Mouse (Mus musculus) activated CD4-positive, CD25-positive, alpha-beta regulatory T cell, adult 4 months (primary cell): ENCODE measurements around the gene Map1lc3b. TPM values are rescaled to one million over a fixed set of nuclear protein-coding genes. Genes with fewer than 3 reads are reported as not detected.
A peak's percentile ranks its signal among the peaks of the same experiment; 100 is the strongest.
"Not testable (repeated sequence)": the region's sequence is repeated elsewhere in the genome, so short reads cannot be mapped to it uniquely, and the experiment has no call there.

Experiments
- ATAC-seq: one replicate; pipeline ENCODE4 v1.8.0; 2017
- polyA plus RNA-seq, 2 experiments: library from polyadenylated mRNA; unstranded; fragments of 100-300 nt; shearing (Covaris generic); gene quantifications; one replicate each; pipeline ENCODE4 v1.2.1; 2017

The Map1lc3b gene
- polyA plus RNA-seq, 2 experiments from 2014 or later, result 456 to 496 TPM

GRCm38 (mm10) chr8:121573275-121573674 lies 16.9 kb upstream of the Map1lc3b start:
- peak; percentile 37 for ATAC-seq

GRCm38 (mm10) chr8:121575661-121576060 lies 14.5 kb upstream of the Map1lc3b start:
- ATAC-seq, result no peak

GRCm38 (mm10) chr8:121577751-121578675 lies 12.1 kb upstream of the Map1lc3b start:
- peak; percentile 7 for ATAC-seq

- ATAC-seq, result peak; percentile 73
Measured at GRCm38 (mm10) chr8:121578676-121579451, 11.3 kb upstream of the Map1lc3b start, which contains the start of gene Fbxo31. Fbxo31 (minus strand) TSS chr8:121578806.

GRCm38 (mm10) chr8:121580465-121580864 lies 9.7 kb upstream of the Map1lc3b start:
- no peak for ATAC-seq

- no peak for ATAC-seq
Measured at GRCm38 (mm10) chr8:121583653-121584052, 6.5 kb upstream of the Map1lc3b start.

GRCm38 (mm10) chr8:121584730-121585129 lies 5.4 kb upstream of the Map1lc3b start:
- ATAC-seq, result no peak

GRCm38 (mm10) chr8:121585159-121585825 lies 4.9 kb upstream of the Map1lc3b start:
- ATAC-seq, result peak; percentile 88

- ATAC-seq, result no peak
Measured at GRCm38 (mm10) chr8:121588750-121589149, 1.4 kb upstream of the Map1lc3b start.

- ATAC-seq, result no peak
Measured at GRCm38 (mm10) chr8:121589205-121589726, 895 bp upstream of the Map1lc3b start.

GRCm38 (mm10) chr8:121591178-121592066 lies 1.3 kb downstream of the Map1lc3b start:
- peak; percentile 35 for ATAC-seq

- no peak for ATAC-seq
Measured at GRCm38 (mm10) chr8:121593293-121593692, 3.1 kb downstream of the Map1lc3b start.

GRCm38 (mm10) chr8:121593983-121594382 lies 3.8 kb downstream of the Map1lc3b start:
- no peak for ATAC-seq

- not testable (repeated sequence) for ATAC-seq
Measured at GRCm38 (mm10) chr8:121597492-121597891, 7.3 kb downstream of the Map1lc3b start.

- no peak for ATAC-seq
Measured at GRCm38 (mm10) chr8:121598190-121598589, 8.0 kb downstream of the Map1lc3b start.

GRCm38 (mm10) chr8:121598892-121599291 lies 8.7 kb downstream of the Map1lc3b start:
- ATAC-seq, result peak; percentile 78

GRCm38 (mm10) chr8:121599842-121600241 lies 9.7 kb downstream of the Map1lc3b start:
- ATAC-seq, result no peak

- ATAC-seq, result no peak
Measured at GRCm38 (mm10) chr8:121602411-121602810, 12.2 kb downstream of the Map1lc3b start.

GRCm38 (mm10) chr8:121602860-121603259 lies 12.7 kb downstream of the Map1lc3b start:
- ATAC-seq, result no peak

GRCm38 (mm10) chr8:121603801-121604200 lies 13.6 kb downstream of the Map1lc3b start:
- no peak for ATAC-seq

- ATAC-seq, result no peak
Measured at GRCm38 (mm10) chr8:121607661-121608060, 17.5 kb downstream of the Map1lc3b start.
